8 mouse cellular contexts compared by ENCODE assay signal in the genomic region with DNA sequence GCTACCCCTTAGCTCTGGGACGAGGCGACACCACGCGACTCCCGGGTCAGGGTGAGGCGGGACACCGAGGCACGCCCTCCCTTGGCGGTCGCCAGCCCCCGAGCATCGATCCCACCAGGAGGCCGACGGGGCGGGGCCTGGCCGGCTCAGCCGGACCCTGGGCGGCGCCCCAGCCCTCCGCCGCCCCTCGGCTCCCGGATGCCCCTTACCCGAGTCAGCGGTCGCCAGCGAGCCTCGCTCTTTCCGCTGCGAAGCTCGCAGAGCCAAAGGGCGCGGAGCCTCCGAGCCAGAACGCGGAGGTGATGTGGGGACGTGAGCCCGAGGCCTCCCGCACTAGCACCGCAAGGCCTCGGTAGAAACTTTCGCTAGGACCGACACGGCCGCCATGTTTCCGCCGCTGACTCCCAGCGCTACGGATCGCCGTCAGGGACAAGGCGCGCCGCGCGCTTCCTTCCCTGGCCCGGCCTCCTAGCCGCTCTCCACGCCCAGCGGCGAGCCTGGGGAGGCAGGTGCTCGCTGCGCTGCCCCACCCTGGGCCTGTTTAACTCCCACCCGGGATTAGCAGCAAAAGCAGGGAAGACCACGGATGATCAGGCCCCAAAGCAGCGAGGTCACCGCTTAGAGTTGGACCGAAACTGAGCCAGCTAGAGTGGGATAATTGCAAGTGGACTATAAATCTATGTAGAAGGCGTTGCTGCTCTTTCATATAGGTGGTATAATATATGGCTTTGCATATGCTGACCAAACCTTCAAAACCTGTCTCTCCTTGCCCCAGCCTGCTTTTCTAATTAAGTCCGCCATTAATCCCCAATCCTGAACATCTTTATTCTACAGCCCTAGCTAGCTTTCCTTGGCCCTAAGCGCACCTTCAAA. TPM values are rescaled to one million over a fixed set of nuclear protein-coding genes. Genes with fewer than 3 reads are reported as not detected.
A peak's percentile ranks its signal among the peaks of the same experiment; 100 is the strongest.
DNase-seq lines count a peak whose midpoint lies in the region; ATAC-seq and TF ChIP-seq lines count a peak whose summit lies in the region.

A gene (minus strand): TSS at position 480 of the 873 bp plus-strand sequence.

- H3K9ac ChIP-seq in hindbrain, embryonic 11.5 days (ENCODE audit: low read depth, low read length) = peak within 1 kb of the TSS; percentile 91

- no peaks in the 10 kb centered on the region for H3K27me3 ChIP-seq in Patski
- H3K27me3 ChIP-seq in hindbrain, embryonic 11.5 days (ENCODE audit: control insufficient read depth, insufficient read depth, low read length) = no peaks in the 10 kb centered on the region

- TF ChIP-seq CTCF in Patski (IDR thresholded peaks at IDR 0.05) = no peak

- no peaks in the 10 kb centered on the region for H3K9me3 ChIP-seq in hindbrain, embryonic 11.5 days (ENCODE audit: control insufficient read depth, low read length)

- H3K27ac ChIP-seq in hindbrain, embryonic 11.5 days (ENCODE audit: low read depth, low read length) = peak within 1 kb of the TSS; percentile 94

- in situ Hi-C loops in Patski (cut with MboI; ENCODE audit: low pct_unique_long_range_greater_than_20kb) = loop anchor here (10.0 to 25.0 kb wide), 2 partner anchors 267 to 546 kb away; a partner anchor contains a TSS

- peak; percentile 35 for DNase-seq in Patski (ENCODE audit: low read depth, low spot score)
- peak; percentile 96 for DNase-seq in cerebellum, postnatal 10 days
- DNase-seq in frontal cortex, postnatal 10 days (ENCODE audit: low spot score in 2 of 2) = peak; percentile 80 to 94
- peak; percentile 91 for DNase-seq in hindbrain, embryonic 11.5 days (ENCODE audit: low spot score)
- peak; percentile 93 to 95 for DNase-seq in layer of hippocampus, postnatal 14 days (ENCODE audit: low spot score in 2 of 2)
- peak; percentile 95 for DNase-seq in lung, postnatal 10 days
- DNase-seq in ovary, postnatal 14 days (ENCODE audit: low spot score) = peak; percentile 94
- DNase-seq in thymus, postnatal 10 days (ENCODE audit: low spot score in 2 of 2) = peak; percentile 82 to 89

- H3K36me3 ChIP-seq in hindbrain, embryonic 11.5 days (ENCODE audit: control insufficient read depth, insufficient read depth, low read length) = no peaks in the 10 kb centered on the region

- peak within 1 kb of the TSS; percentile 62 for H3K4me2 ChIP-seq in hindbrain, embryonic 11.5 days (replicated peaks; ENCODE audit: low read depth, low read length)

- 3% methylated on average over 63 of the region's 71 CpGs for WGBS in hindbrain, embryonic 11.5 days

- ATAC-seq in Patski = peak; percentile 95
- peak; percentile 99 for ATAC-seq in hindbrain, embryonic 11.5 days (ENCODE audit: low FRiP score)

- POLR2A ChIA-PET in Patski (lab: Charles Lee) = no interaction called here

- no peaks in the 10 kb centered on the region for H3K4me1 ChIP-seq in hindbrain, embryonic 11.5 days (replicated peaks; ENCODE audit: control insufficient read depth, insufficient read depth, low read length)

- CTCF ChIA-PET in Patski (lab: Charles Lee) = no interaction called here

- H3K4me3 ChIP-seq in hindbrain, embryonic 11.5 days (ENCODE audit: low read depth, low read length) = peak within 1 kb of the TSS; percentile 70

RNA-seq across cellular contexts. Expression of the gene that starts here (rescaled TPM):
- polyA plus RNA-seq in Patski (2021) = 18.6 TPM
- 41.7 and 42.1 TPM in 2 replicates for polyA plus RNA-seq in hindbrain, embryonic 11.5 days (2014; fragmentation: Nextera tagmentation; extraction: Ambion mirVana)
- total RNA-seq in layer of hippocampus, postnatal 14 days (2021) = 10 to 100 TPM; 15.3 to 15.8 TPM

Comparison
In these comparisons a context has a peak if more than half of its experiments do, and no peak if none do; other contexts are left out.
1. Peak in every context shown above with its lines: DNase-seq, ATAC-seq, H3K4me3 ChIP-seq and H3K27ac ChIP-seq.
2. DNase-seq: peak in every context shown above with its lines; median percentile 96 in cerebellum, postnatal 10 days; 95 in lung, postnatal 10 days; 94 in layer of hippocampus, postnatal 14 days; 94 in ovary, postnatal 14 days; 91 in hindbrain, embryonic 11.5 days; 87 in frontal cortex, postnatal 10 days; 86 in thymus, postnatal 10 days; 35 in Patski.